Mouse (Mus musculus) stomach, postnatal 0 days (tissue): ENCODE results near the gene Srebf1.

Experiments used
- CTCF ChIP-seq: IDR thresholded peaks from 2 replicates; pipeline ENCODE4 v1.5.1; 2016; ENCODE audit warnings: antibody characterized with exemption, low read depth, mild to moderate bottlenecking, moderate library complexity
- EP300 ChIP-seq: optimal IDR thresholded peaks from 2 replicates; pipeline ENCODE3; 2016; ENCODE audit warnings: antibody characterized with exemption

GRCm38 (mm10) chr11:60160454-60161114 lies 61.8 kb downstream of the Srebf1 start:
- TF ChIP-seq CTCF (no peak), EP300 (no peak)
